Mouse (Mus musculus): ENCODE data around the gene Bst1. TPM values are rescaled to one million over a fixed set of nuclear protein-coding genes. Genes with fewer than 3 reads are reported as not detected.

Gene Bst1
- polyA plus RNA-seq, 1 experiment from 2014 or later, result 0.82 TPM

GRCm38 (mm10) chr5:43801253-43801652 lies 17.4 kb upstream of the Bst1 start:
- H3K9ac ChIP-seq, result no peak overlapping the region
- DNase-seq, result no peak
- no peak overlapping the region for H3K27ac ChIP-seq (ENCODE audit: low read depth)
- no peak overlapping the region for H3K4me3 ChIP-seq (ENCODE audit: low read depth, low read length)
- H3K36me3 ChIP-seq (ENCODE audit: insufficient read depth), result no peaks in the 10 kb centered on the region
- no peak overlapping the region for H3K4me2 ChIP-seq
- H3K4me1 ChIP-seq (ENCODE audit: insufficient read depth), result no peaks in the 10 kb centered on the region
- no peak for ATAC-seq (ENCODE audit: insufficient read depth)
- H3K27me3 ChIP-seq (ENCODE audit: insufficient read depth, low read length), result no peaks in the 10 kb centered on the region
- H3K9me3 ChIP-seq (ENCODE audit: low read depth, low read length), result no peaks in the 10 kb centered on the region
- no peak for TF ChIP-seq CTCF (IDR thresholded peaks at IDR 0.05; ENCODE audit: low read depth)

GRCm38 (mm10) chr5:43801798-43802197 lies 16.9 kb upstream of the Bst1 start:
- H3K4me3 ChIP-seq (ENCODE audit: low read depth, low read length), result no peak overlapping the region
- no peak for DNase-seq
- ATAC-seq (ENCODE audit: insufficient read depth), result no peak
- H3K36me3 ChIP-seq (ENCODE audit: insufficient read depth), result no peaks in the 10 kb centered on the region
- no peaks in the 10 kb centered on the region for H3K4me1 ChIP-seq (ENCODE audit: insufficient read depth)
- no peak for TF ChIP-seq CTCF (IDR thresholded peaks at IDR 0.05; ENCODE audit: low read depth)
- H3K9ac ChIP-seq, result no peak overlapping the region
- no peaks in the 10 kb centered on the region for H3K27me3 ChIP-seq (ENCODE audit: insufficient read depth, low read length)
- no peak overlapping the region for H3K4me2 ChIP-seq
- H3K9me3 ChIP-seq (ENCODE audit: low read depth, low read length), result no peaks in the 10 kb centered on the region
- WGBS, result 61% methylated on average over 4 of the region's 4 CpGs
- H3K27ac ChIP-seq (ENCODE audit: low read depth), result no peak overlapping the region

GRCm38 (mm10) chr5:43805401-43805800 lies 13.3 kb upstream of the Bst1 start:
- Histone ChIP-seq H3K4me3 (ENCODE audit: low read depth, low read length) (no peak overlapping the region), H3K4me2 (no peak overlapping the region), H3K4me1 (ENCODE audit: insufficient read depth) (no peaks in the 10 kb centered on the region), H3K9me3 (ENCODE audit: low read depth, low read length) (no peaks in the 10 kb centered on the region), H3K36me3 (ENCODE audit: insufficient read depth) (no peaks in the 10 kb centered on the region), H3K27ac (ENCODE audit: low read depth) (no peak overlapping the region), H3K27me3 (ENCODE audit: insufficient read depth, low read length) (no peaks in the 10 kb centered on the region), H3K9ac (no peak overlapping the region)
- ATAC-seq (ENCODE audit: insufficient read depth) (no peak), DNase-seq (no peak)
- TF ChIP-seq CTCF (IDR thresholded peaks at IDR 0.05; ENCODE audit: low read depth), result no peak
- 67% methylated on average over 2 of the region's 2 CpGs for WGBS

- no peak overlapping the region for H3K4me3 ChIP-seq (ENCODE audit: low read depth, low read length)
- no peak overlapping the region for H3K4me2 ChIP-seq
- no peaks in the 10 kb centered on the region for H3K9me3 ChIP-seq (ENCODE audit: low read depth, low read length)
- no peak overlapping the region for H3K27ac ChIP-seq (ENCODE audit: low read depth)
- H3K36me3 ChIP-seq (ENCODE audit: insufficient read depth), result no peaks in the 10 kb centered on the region
- no peaks in the 10 kb centered on the region for H3K4me1 ChIP-seq (ENCODE audit: insufficient read depth)
- H3K27me3 ChIP-seq (ENCODE audit: insufficient read depth, low read length), result no peaks in the 10 kb centered on the region
- H3K9ac ChIP-seq, result no peak overlapping the region
- 89% methylated on average over 7 of the region's 7 CpGs for WGBS
- DNase-seq, result no peak
- ATAC-seq (ENCODE audit: insufficient read depth), result no peak
- no peak for TF ChIP-seq CTCF (IDR thresholded peaks at IDR 0.05; ENCODE audit: low read depth)
Observed at GRCm38 (mm10) chr5:43806340-43806739, 12.3 kb upstream of the Bst1 start.

- no peak for DNase-seq
- Histone ChIP-seq H3K9me3 (ENCODE audit: low read depth, low read length) (no peaks in the 10 kb centered on the region), H3K36me3 (ENCODE audit: insufficient read depth) (no peaks in the 10 kb centered on the region), H3K4me2 (no peak overlapping the region), H3K4me3 (ENCODE audit: low read depth, low read length) (no peak overlapping the region), H3K4me1 (ENCODE audit: insufficient read depth) (no peaks in the 10 kb centered on the region), H3K9ac (no peak overlapping the region), H3K27me3 (ENCODE audit: insufficient read depth, low read length) (no peaks in the 10 kb centered on the region), H3K27ac (ENCODE audit: low read depth) (no peak overlapping the region)
- TF ChIP-seq CTCF (IDR thresholded peaks at IDR 0.05; ENCODE audit: low read depth), result no peak
- ATAC-seq (ENCODE audit: insufficient read depth), result no peak
- WGBS, result 76% methylated on average over 4 of the region's 4 CpGs
Observed at GRCm38 (mm10) chr5:43806914-43807313, 11.8 kb upstream of the Bst1 start.

GRCm38 (mm10) chr5:43807744-43808696 lies 10.7 kb upstream of the Bst1 start:
- DNase-seq (peak; percentile 96), ATAC-seq (ENCODE audit: insufficient read depth) (peak; percentile 96)
- H3K27me3 ChIP-seq (ENCODE audit: insufficient read depth, low read length), result no peaks in the 10 kb centered on the region
- 4% methylated on average over 48 of the region's 48 CpGs for WGBS
- H3K9me3 ChIP-seq (ENCODE audit: low read depth, low read length), result no peaks in the 10 kb centered on the region
- peak overlapping the region; percentile 48 for H3K4me3 ChIP-seq (ENCODE audit: low read depth, low read length)
- peak overlapping the region; percentile 69 for H3K9ac ChIP-seq
- no peaks in the 10 kb centered on the region for H3K36me3 ChIP-seq (ENCODE audit: insufficient read depth)
- H3K27ac ChIP-seq (ENCODE audit: low read depth), result peak overlapping the region; percentile 84
- H3K4me2 ChIP-seq, result peak overlapping the region; percentile 78
- H3K4me1 ChIP-seq (ENCODE audit: insufficient read depth), result no peaks in the 10 kb centered on the region
- no peak for TF ChIP-seq CTCF (IDR thresholded peaks at IDR 0.05; ENCODE audit: low read depth)

GRCm38 (mm10) chr5:43810427-43811062 lies 8.1 kb upstream of the Bst1 start:
- no peak for ATAC-seq (ENCODE audit: insufficient read depth)
- no peaks in the 10 kb centered on the region for H3K9me3 ChIP-seq (ENCODE audit: low read depth, low read length)
- H3K27ac ChIP-seq (ENCODE audit: low read depth), result no peak overlapping the region; the same call in 1 of the 2 replicates
- no peaks in the 10 kb centered on the region for H3K4me1 ChIP-seq (ENCODE audit: insufficient read depth)
- no peak overlapping the region for H3K4me2 ChIP-seq
- WGBS, result 68% methylated on average over 1 of the region's 1 CpGs
- no peaks in the 10 kb centered on the region for H3K27me3 ChIP-seq (ENCODE audit: insufficient read depth, low read length)
- no peak overlapping the region for H3K9ac ChIP-seq
- H3K4me3 ChIP-seq (ENCODE audit: low read depth, low read length), result no peak overlapping the region
- no peak for DNase-seq
- H3K36me3 ChIP-seq (ENCODE audit: insufficient read depth), result no peaks in the 10 kb centered on the region
- TF ChIP-seq CTCF (IDR thresholded peaks at IDR 0.05; ENCODE audit: low read depth), result no peak

Measured in lung, embryonic 14.5 days (tissue).